Mouse (Mus musculus) neural tube, embryonic 13.5 days (tissue): ENCODE measurements around the gene Tmem190. TPM values are rescaled to one million over a fixed set of nuclear protein-coding genes. Genes with fewer than 3 reads are reported as not detected.

Experiments used
- ATAC-seq: fragments of 200-750 bp; cut with Nextera tagmentation; 2 replicates; pipeline ENCODE4 v1.8.0; 2017; ENCODE audit warnings: low read depth, mild to moderate bottlenecking, moderate TSS enrichment, moderate library complexity
- H3K27ac ChIP-seq: fragments of 300-500 bp; sonication (generic); replicated peaks from 2 replicates; pipeline ENCODE4 v1.5.1; 2015; ENCODE audit warnings: moderate library complexity, mild to moderate bottlenecking, inconsistent platforms
- H3K27me3 ChIP-seq: fragments of 300-500 bp; sonication (generic); 2 replicates; pipeline ENCODE4 v1.6.1; 2015; ENCODE audit warnings: mild to moderate bottlenecking, inconsistent platforms
- H3K36me3 ChIP-seq: fragments of 300-500 bp; sonication (generic); 2 replicates; pipeline ENCODE4 v1.6.1; 2015; ENCODE audit warnings: mild to moderate bottlenecking, inconsistent platforms
- H3K4me1 ChIP-seq: fragments of 300-500 bp; sonication (generic); replicated peaks from 2 replicates; pipeline ENCODE4 v1.6.1; 2015; ENCODE audit warnings: inconsistent platforms
- H3K4me2 ChIP-seq: fragments of 300-500 bp; sonication (generic); 2 replicates; pipeline ENCODE4 v1.6.1; 2015; ENCODE audit warnings: inconsistent platforms, mild to moderate bottlenecking, moderate library complexity
- H3K4me3 ChIP-seq: fragments of 300-500 bp; sonication (generic); 2 replicates; pipeline ENCODE4 v1.5.1; 2015; ENCODE audit warnings: mild to moderate bottlenecking, inconsistent platforms
- H3K9ac ChIP-seq: fragments of 300-500 bp; sonication (generic); 2 replicates; pipeline ENCODE4 v1.6.1; 2015; ENCODE audit warnings: moderate library complexity, mild to moderate bottlenecking, inconsistent platforms
- H3K9me3 ChIP-seq: fragments of 300-500 bp; sonication (generic); 2 replicates; pipeline ENCODE4 v1.6.1; 2016; ENCODE audit warnings: inconsistent platforms
- WGBS: fragments of 180-500 bp; shearing (Covaris S2); methylation state at CpG from one replicate; pipeline ENCODE4 v1.1.7; 2015; 5-methylcytosine and 5-hydroxymethylcytosine counted together
- polyA plus RNA-seq: library from polyadenylated mRNA; unstranded; fragments of >200 nt; fragmentation: Nextera tagmentation; extraction: Ambion mirVana; gene quantifications from 2 replicates; pipeline ENCODE4 v1.2.1, GENCODE M21; 2015

The Tmem190 gene
- polyA plus RNA-seq, 1 experiment from 2014 or later: not detected

GRCm38 (mm10) chr7:4825365-4825764 lies 42.6 kb downstream of the Tmem190 start:
- Histone ChIP-seq H3K27me3 (peaks cover 11% of the 10 kb centered on the region), H3K4me1 (no peaks in the 10 kb centered on the region), H3K9ac (no peak overlapping the region), H3K27ac (no peak overlapping the region), H3K9me3 (no peaks in the 10 kb centered on the region), H3K36me3 (peaks cover 38% of the 10 kb centered on the region), H3K4me2 (no peak overlapping the region), H3K4me3 (no peak overlapping the region)
- ATAC-seq: no peak
- 49% methylated on average over 4 of the region's 4 CpGs for WGBS

DNA sequence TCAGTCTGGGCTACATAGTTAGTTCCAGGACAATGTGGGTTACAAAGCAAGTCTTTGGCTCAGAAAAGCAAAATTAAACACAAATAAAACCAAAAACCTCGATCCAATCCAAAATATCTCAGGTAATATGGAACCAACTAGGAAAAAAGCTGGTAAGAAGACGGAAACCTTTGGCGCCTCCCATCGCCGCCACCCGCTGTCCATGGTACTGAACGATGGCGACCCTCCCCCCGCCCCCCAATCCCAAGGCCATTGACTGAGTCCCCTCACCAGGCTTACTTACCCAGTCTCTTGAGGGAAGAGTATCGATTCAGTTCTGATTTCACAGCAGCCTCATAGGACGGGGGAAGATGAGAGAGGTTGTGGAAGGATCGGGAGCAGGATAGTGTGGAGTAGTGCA lies 47.7 kb downstream of the Tmem190 start:
- H3K27me3 ChIP-seq: peaks cover 50% of the 10 kb centered on the region
- H3K9ac ChIP-seq: no peak overlapping the region; the same call in 1 of the 2 replicates
- no peaks in the 10 kb centered on the region for H3K9me3 ChIP-seq
- H3K4me1 ChIP-seq: peaks cover 5% of the 10 kb centered on the region
- H3K27ac ChIP-seq: no peak overlapping the region
- no peak overlapping the region for H3K4me3 ChIP-seq
- WGBS: 8% methylated on average over 12 of the region's 12 CpGs
- H3K36me3 ChIP-seq: peaks cover 53% of the 10 kb centered on the region
- ATAC-seq: no peak
- H3K4me2 ChIP-seq: no peak overlapping the region

Other genes with a start within 250 kb of the Tmem190 start
- 53.6 and 60.5 TPM in 2 replicates for gene Syt5, start 235.4 kb upstream of the Tmem190 start, polyA plus RNA-seq
- 0.26 and 0.31 TPM in 2 replicates for gene Ptprh, start 178.9 kb upstream of the Tmem190 start, polyA plus RNA-seq
- gene Tmem86b, start 151.5 kb upstream of the Tmem190 start, polyA plus RNA-seq: 2.4 and 3.5 TPM in 2 replicates
- gene Ppp6r1, start 123.9 kb upstream of the Tmem190 start, polyA plus RNA-seq: 10.3 TPM in 2 replicates
- 121 and 136 TPM in 2 replicates for gene Hspbp1, start 97.9 kb upstream of the Tmem190 start, polyA plus RNA-seq
- 5.9 and 6.2 TPM in 2 replicates for gene Brsk1, start 92.3 kb upstream of the Tmem190 start, polyA plus RNA-seq
- 0.32 TPM in 1 of 2 replicates, not detected in the other for gene Tmem150b, start 57.7 kb upstream of the Tmem190 start, polyA plus RNA-seq
- gene Kmt5c, start 42.8 kb upstream of the Tmem190 start, polyA plus RNA-seq: 84.0 and 84.7 TPM in 2 replicates
- 18.9 and 19.0 TPM in 2 replicates for gene Cox6b2, start 29.8 kb upstream of the Tmem190 start, polyA plus RNA-seq
- gene Fam71e2, start 11.6 kb upstream of the Tmem190 start, polyA plus RNA-seq: not detected in 2 replicates
- gene Il11, start 78 bp upstream of the Tmem190 start, polyA plus RNA-seq: 0.46 and 0.91 TPM in 2 replicates
- gene Tmem238, start 6.7 kb downstream of the Tmem190 start, polyA plus RNA-seq: 2.9 and 3.8 TPM in 2 replicates
- gene Rpl28, start 9.9 kb downstream of the Tmem190 start, polyA plus RNA-seq: 194 and 230 TPM in 2 replicates
- gene Ube2s, start 29.7 kb downstream of the Tmem190 start, polyA plus RNA-seq: 266 and 276 TPM in 2 replicates
- 8.7 and 9.7 TPM in 2 replicates for gene Shisa7, start 61.8 kb downstream of the Tmem190 start, polyA plus RNA-seq
- 4.5 and 4.8 TPM in 2 replicates for gene Isoc2b, start 87.3 kb downstream of the Tmem190 start, polyA plus RNA-seq
- 0.51 and 0.91 TPM in 2 replicates for gene Isoc2a, start 94.2 kb downstream of the Tmem190 start, polyA plus RNA-seq
- gene Gm36210, start 123.6 kb downstream of the Tmem190 start, polyA plus RNA-seq: 0.35 and 0.47 TPM in 2 replicates
- gene Zfp628, start 132.3 kb downstream of the Tmem190 start, polyA plus RNA-seq: 4.6 and 4.8 TPM in 2 replicates
- 21.5 and 23.2 TPM in 2 replicates for gene Nat14, start 139.1 kb downstream of the Tmem190 start, polyA plus RNA-seq
- 2.4 and 2.7 TPM in 2 replicates for gene Ssc5d, start 142.8 kb downstream of the Tmem190 start, polyA plus RNA-seq
- not detected in 2 replicates for gene Sbk2, start 181.5 kb downstream of the Tmem190 start, polyA plus RNA-seq
- gene Sbk3, start 188.2 kb downstream of the Tmem190 start, polyA plus RNA-seq: 0.14 and 0.18 TPM in 2 replicates
- 59.8 and 63.2 TPM in 2 replicates for gene Zfp579, start 213.2 kb downstream of the Tmem190 start, polyA plus RNA-seq
- 8.4 and 9.1 TPM in 2 replicates for gene Zfp524, start 231.5 kb downstream of the Tmem190 start, polyA plus RNA-seq
- gene Fiz1, start 231.8 kb downstream of the Tmem190 start, polyA plus RNA-seq: 43.0 and 43.7 TPM in 2 replicates
- gene Gm44973, start 232.6 kb downstream of the Tmem190 start, polyA plus RNA-seq: 0.61 TPM in 1 of 2 replicates, not detected in the other
- 6.2 and 6.3 TPM in 2 replicates for gene Zfp865, start 237.4 kb downstream of the Tmem190 start, polyA plus RNA-seq
- 40.0 and 43.3 TPM in 2 replicates for gene Ccdc106, start 237.6 kb downstream of the Tmem190 start, polyA plus RNA-seq